Mouse (Mus musculus): Measurements from ENCODE around the gene Agmat. TPM values are rescaled to one million over a fixed set of nuclear protein-coding genes. Genes with fewer than 3 reads are reported as not detected.

Agmat gene
- total RNA-seq, 2 experiments from 2014 or later, result 2.2 TPM; not detected in 1

GRCm38 (mm10) chr4:141796954-141797353, 50.5 kb downstream of the Agmat start:
- no peak for ATAC-seq (replicated peaks; ENCODE audit: low FRiP score, low TSS enrichment, poor library complexity, severe bottlenecking)

GRCm38 (mm10) chr4:141797545-141797944, 51.1 kb downstream of the Agmat start:
- no peak for ATAC-seq (replicated peaks; ENCODE audit: low FRiP score, low TSS enrichment, poor library complexity, severe bottlenecking)

GRCm38 (mm10) chr4:141804105-141804504, 57.6 kb downstream of the Agmat start:
- no peak for ATAC-seq (replicated peaks; ENCODE audit: low FRiP score, low TSS enrichment, poor library complexity, severe bottlenecking)

- ATAC-seq (replicated peaks; ENCODE audit: low FRiP score, low TSS enrichment, poor library complexity, severe bottlenecking), result no peak
Measured at GRCm38 (mm10) chr4:141805886-141806285, 59.4 kb downstream of the Agmat start.

Other genes starting within 250 kb of the Agmat start
- 64.2 and 81.5 TPM in 2 replicates for gene Spen, start 208.1 kb upstream of the Agmat start, total RNA-seq (2014; fragmentation: Nextera tagmentation)
- 21.1 and 40.5 TPM in 2 replicates for gene Spen, start 208.1 kb upstream of the Agmat start, total RNA-seq (2017)
- not detected in 2 replicates for gene Fblim1, start 140.6 kb upstream of the Agmat start, total RNA-seq (2014; fragmentation: Nextera tagmentation)
- not detected in 2 replicates for gene Fblim1, start 140.6 kb upstream of the Agmat start, total RNA-seq (2017)
- gene Tmem82, start 128.0 kb upstream of the Agmat start, total RNA-seq (2014; fragmentation: Nextera tagmentation), result 0.37 TPM in 1 of 2 replicates, not detected in the other
- gene Tmem82, start 128.0 kb upstream of the Agmat start, total RNA-seq (2017), result 0.52 and 0.57 TPM in 2 replicates
- not detected in 2 replicates for gene Slc25a34, start 122.9 kb upstream of the Agmat start, total RNA-seq (2014; fragmentation: Nextera tagmentation)
- 0.65 TPM in 1 of 2 replicates, not detected in the other for gene Slc25a34, start 122.9 kb upstream of the Agmat start, total RNA-seq (2017)
- gene Plekhm2, start 81.8 kb upstream of the Agmat start, total RNA-seq (2014; fragmentation: Nextera tagmentation), result 7.7 and 16.9 TPM in 2 replicates
- 4.9 and 22.4 TPM in 2 replicates for gene Plekhm2, start 81.8 kb upstream of the Agmat start, total RNA-seq (2017)
- gene Rsc1a1, start 61.1 kb upstream of the Agmat start, total RNA-seq (2014; fragmentation: Nextera tagmentation), result 19.1 and 23.4 TPM in 2 replicates
- gene Rsc1a1, start 61.1 kb upstream of the Agmat start, total RNA-seq (2017), result 17.1 and 26.1 TPM in 2 replicates
- 31.1 and 50.4 TPM in 2 replicates for gene Ddi2, start 23.3 kb upstream of the Agmat start, total RNA-seq (2014; fragmentation: Nextera tagmentation)
- gene Ddi2, start 23.3 kb upstream of the Agmat start, total RNA-seq (2017), result 24.8 and 43.8 TPM in 2 replicates
- 10.7 and 11.4 TPM in 2 replicates for gene Dnajc16, start 44.3 kb downstream of the Agmat start, total RNA-seq (2014; fragmentation: Nextera tagmentation)
- gene Dnajc16, start 44.3 kb downstream of the Agmat start, total RNA-seq (2017), result 3.2 and 6.0 TPM in 2 replicates
- gene Casp9, start 46.9 kb downstream of the Agmat start, total RNA-seq (2014; fragmentation: Nextera tagmentation), result 16.5 and 17.0 TPM in 2 replicates
- gene Casp9, start 46.9 kb downstream of the Agmat start, total RNA-seq (2017), result 11.4 and 18.1 TPM in 2 replicates
- gene Cela2a, start 79.5 kb downstream of the Agmat start, total RNA-seq (2014; fragmentation: Nextera tagmentation), result not detected in 2 replicates
- not detected in 2 replicates for gene Cela2a, start 79.5 kb downstream of the Agmat start, total RNA-seq (2017)
- not detected in 2 replicates for gene Ctrc, start 99.7 kb downstream of the Agmat start, total RNA-seq (2014; fragmentation: Nextera tagmentation)
- gene Ctrc, start 99.7 kb downstream of the Agmat start, total RNA-seq (2017), result not detected in 2 replicates
- 22.7 and 43.7 TPM in 2 replicates for gene Efhd2, start 128.2 kb downstream of the Agmat start, total RNA-seq (2014; fragmentation: Nextera tagmentation)
- gene Efhd2, start 128.2 kb downstream of the Agmat start, total RNA-seq (2017), result 31.2 and 36.4 TPM in 2 replicates